ENCODE assay signal across 9 mouse cellular contexts in genomic region chr4:41481601-41482017, GRCm38 (mm10). TPM values are rescaled to one million over a fixed set of nuclear protein-coding genes. Genes with fewer than 3 reads are reported as not detected.
DNase-seq lines count a peak whose midpoint lies in the region; ATAC-seq and TF ChIP-seq lines count a peak whose summit lies in the region.
"Had no signal": no experiment of that assay in that cellular context is flagged by ENCODE, and none has a peak within 500 bp of the region (broad histone marks: within the 10 kb centered on the region; RNA-seq: fewer than 3 reads in every experiment).

No protein-coding gene starts in this region.

- no peak overlapping the region for H3K9ac ChIP-seq in liver, adult 2 months (ENCODE audit: low read depth, low read length)
- H3K9ac ChIP-seq in liver, embryonic 12.5 days: no peak overlapping the region
- H3K9ac ChIP-seq in embryonic facial prominence, embryonic 15.5 days: no peak overlapping the region
- no peak overlapping the region for H3K9ac ChIP-seq in hindbrain, postnatal 0 days (replicated peaks; ENCODE audit: low read length)
- H3K9ac ChIP-seq in lung, embryonic 14.5 days: no peak overlapping the region

- DNase-seq in liver, adult 2 months (ENCODE audit: extremely low read depth, low read depth, low spot score): peak; percentile 21
- DNase-seq in hindbrain, postnatal 0 days (ENCODE audit: low spot score): peak; percentile 47
- DNase-seq in lung, embryonic 14.5 days: peak; percentile 95
- no peak for DNase-seq in left cerebral cortex, adult 18-20 months (ENCODE audit: low spot score in 2 of 2)
- DNase-seq in cerebellum, postnatal 36 days: no peak
- no peak for DNase-seq in B cell, adult 2 months

- peaks cover 6% of the 10 kb centered on the region; the same call in 1 of the 2 replicates for H3K36me3 ChIP-seq in liver, adult 2 months (ENCODE audit: control insufficient read depth, insufficient read depth, low read length)
- peaks cover 24% of the 10 kb centered on the region for H3K36me3 ChIP-seq in liver, embryonic 12.5 days
- 0 out of 2 replicates have a peak, but pooled peaks cover 17% of the 10 kb centered on the region for H3K36me3 ChIP-seq in embryonic facial prominence, embryonic 15.5 days
- H3K36me3 ChIP-seq in hindbrain, postnatal 0 days (ENCODE audit: insufficient read depth, low read length): 0 out of 2 replicates have a peak, but pooled peaks cover 6% of the 10 kb centered on the region
- peaks cover 8% of the 10 kb centered on the region; the same call in 1 of the 2 replicates for H3K36me3 ChIP-seq in lung, embryonic 14.5 days (ENCODE audit: insufficient read depth)

- no peak for TF ChIP-seq POLR2A in liver, adult 2 months (IDR thresholded peaks at IDR 0.05; ENCODE audit: extremely low read depth, insufficient read depth, low read length)

- no peak overlapping the region for H3K4me3 ChIP-seq in liver, adult 2 months (ENCODE audit: insufficient read depth, low read depth, low read length)
- H3K4me3 ChIP-seq in liver, embryonic 12.5 days: no peak overlapping the region
- H3K4me3 ChIP-seq in embryonic facial prominence, embryonic 15.5 days (replicated peaks): no peak overlapping the region
- no peak overlapping the region for H3K4me3 ChIP-seq in hindbrain, postnatal 0 days (ENCODE audit: low read length)
- H3K4me3 ChIP-seq in lung, embryonic 14.5 days (ENCODE audit: low read depth, low read length): no peak overlapping the region

- H3K9me3 ChIP-seq in liver, embryonic 12.5 days (replicated peaks): 0 out of 2 replicates have a peak, but pooled peaks cover 5% of the 10 kb centered on the region
- no peaks in the 10 kb centered on the region for H3K9me3 ChIP-seq in embryonic facial prominence, embryonic 15.5 days (replicated peaks)
- no peaks in the 10 kb centered on the region for H3K9me3 ChIP-seq in hindbrain, postnatal 0 days (ENCODE audit: low read length)
- H3K9me3 ChIP-seq in lung, embryonic 14.5 days (ENCODE audit: low read depth, low read length): no peaks in the 10 kb centered on the region

- H3K27ac ChIP-seq in liver, adult 2 months (replicated peaks; ENCODE audit: insufficient read depth, low read depth, low read length): no peak overlapping the region; the same call in 1 of the 2 replicates
- H3K27ac ChIP-seq in liver, embryonic 12.5 days: no peak overlapping the region
- H3K27ac ChIP-seq in embryonic facial prominence, embryonic 15.5 days (replicated peaks): 0 out of 2 replicates have a peak overlapping the region, but pooled peaks have one; percentile 6
- H3K27ac ChIP-seq in hindbrain, postnatal 0 days: peak overlapping the region; percentile 58
- H3K27ac ChIP-seq in lung, embryonic 14.5 days (ENCODE audit: low read depth): peak overlapping the region; percentile 59

- no peak for ATAC-seq in liver, embryonic 12.5 days
- ATAC-seq in embryonic facial prominence, embryonic 15.5 days (ENCODE audit: insufficient number of reproducible peaks, low FRiP score, low TSS enrichment, low read depth): peak; percentile 75
- peak; percentile 51; the same call in 1 of the 2 replicates for ATAC-seq in hindbrain, postnatal 0 days
- ATAC-seq in lung, embryonic 14.5 days (ENCODE audit: insufficient read depth): peak; percentile 95

- H3K4me2 ChIP-seq in liver, embryonic 12.5 days: no peak overlapping the region
- no peak overlapping the region for H3K4me2 ChIP-seq in embryonic facial prominence, embryonic 15.5 days (replicated peaks)
- no peak overlapping the region for H3K4me2 ChIP-seq in hindbrain, postnatal 0 days (ENCODE audit: low read depth, low read length)
- 0 out of 2 replicates have a peak overlapping the region, but pooled peaks have one; percentile 24 for H3K4me2 ChIP-seq in lung, embryonic 14.5 days

- no peaks in the 10 kb centered on the region for H3K79me2 ChIP-seq in liver, adult 2 months (ENCODE audit: control insufficient read depth, insufficient read depth, low read length)

- no peak for TF ChIP-seq CTCF in liver, adult 2 months (IDR thresholded peaks at IDR 0.05; ENCODE audit: low read depth, low read length)
- no peak for TF ChIP-seq CTCF in hindbrain, postnatal 0 days (IDR thresholded peaks at IDR 0.05; ENCODE audit: low read depth)
- TF ChIP-seq CTCF in lung, embryonic 14.5 days (IDR thresholded peaks at IDR 0.05; ENCODE audit: low read depth): peak; percentile 31

- 80% methylated on average over 6 of the region's 6 CpGs for WGBS in liver, adult 2 months
- WGBS in liver, embryonic 12.5 days (ENCODE audit: insufficient replicate concordance): 68% methylated on average over 6 of the region's 6 CpGs
- 26% methylated on average over 6 of the region's 6 CpGs for WGBS in embryonic facial prominence, embryonic 15.5 days
- WGBS in hindbrain, postnatal 0 days: 34% methylated on average over 6 of the region's 6 CpGs
- 37% methylated on average over 6 of the region's 6 CpGs for WGBS in lung, embryonic 14.5 days

- no peaks in the 10 kb centered on the region for H3K27me3 ChIP-seq in liver, adult 2 months (ENCODE audit: control insufficient read depth, insufficient read depth, low read length)
- H3K27me3 ChIP-seq in liver, embryonic 12.5 days (replicated peaks): no peaks in the 10 kb centered on the region
- H3K27me3 ChIP-seq in embryonic facial prominence, embryonic 15.5 days: no peaks in the 10 kb centered on the region
- no peaks in the 10 kb centered on the region for H3K27me3 ChIP-seq in hindbrain, postnatal 0 days (ENCODE audit: insufficient read depth, low read length)
- no peaks in the 10 kb centered on the region for H3K27me3 ChIP-seq in lung, embryonic 14.5 days (ENCODE audit: insufficient read depth, low read length)

- H3K4me1 ChIP-seq in liver, adult 2 months (ENCODE audit: control insufficient read depth, insufficient read depth, low read length): no peaks in the 10 kb centered on the region
- no peaks in the 10 kb centered on the region for H3K4me1 ChIP-seq in liver, embryonic 12.5 days
- H3K4me1 ChIP-seq in embryonic facial prominence, embryonic 15.5 days: peaks cover 25% of the 10 kb centered on the region
- no peaks in the 10 kb centered on the region; the same call in 1 of the 2 replicates for H3K4me1 ChIP-seq in hindbrain, postnatal 0 days (ENCODE audit: insufficient read depth, low read length)
- no peaks in the 10 kb centered on the region for H3K4me1 ChIP-seq in lung, embryonic 14.5 days (ENCODE audit: insufficient read depth)

RNA-seq across cellular contexts. Expression of gene Nudt2, which starts 16.7 kb away (rescaled TPM):
- total RNA-seq in liver, adult 2 months (2014; rRNA removed): 33.0 and 33.9 TPM in 2 replicates
- 18.3 and 18.6 TPM in 2 replicates for polyA plus RNA-seq in liver, adult 2 months (2012; rRNA removed)
- 30.9 and 31.7 TPM in 2 replicates for polyA plus RNA-seq in liver, embryonic 12.5 days (2016; fragmentation: Nextera tagmentation; extraction: Ambion mirVana)
- polyA plus RNA-seq in embryonic facial prominence, embryonic 15.5 days (2015; fragmentation: Nextera tagmentation; extraction: Ambion mirVana): 47.0 and 47.1 TPM in 2 replicates
- 29.2 and 40.7 TPM in 2 replicates for total RNA-seq in hindbrain, postnatal 0 days (2014; rRNA removed)
- polyA plus RNA-seq in hindbrain, postnatal 0 days (2015; fragmentation: Nextera tagmentation; extraction: Ambion mirVana): 68.6 and 71.6 TPM in 2 replicates
- polyA plus RNA-seq in lung, embryonic 14.5 days (2014; fragmentation: Nextera tagmentation; extraction: Ambion mirVana): 55.1 and 59.7 TPM in 2 replicates
- 10 to 100 TPM; 31.9 to 33.9 TPM for total RNA-seq in left cerebral cortex, adult 18-20 months (2021)

RNA-seq across cellular contexts. Expression of gene Kif24, which starts 16.9 kb away (rescaled TPM):
- 0.37 and 0.94 TPM in 2 replicates for total RNA-seq in liver, adult 2 months (2014; rRNA removed)
- polyA plus RNA-seq in liver, adult 2 months (2012; rRNA removed): 0.27 and 0.43 TPM in 2 replicates
- 9.0 and 9.5 TPM in 2 replicates for polyA plus RNA-seq in liver, embryonic 12.5 days (2016; fragmentation: Nextera tagmentation; extraction: Ambion mirVana)
- 7.3 and 8.9 TPM in 2 replicates for polyA plus RNA-seq in embryonic facial prominence, embryonic 15.5 days (2015; fragmentation: Nextera tagmentation; extraction: Ambion mirVana)
- 4.2 and 4.8 TPM in 2 replicates for total RNA-seq in hindbrain, postnatal 0 days (2014; rRNA removed)
- polyA plus RNA-seq in hindbrain, postnatal 0 days (2015; fragmentation: Nextera tagmentation; extraction: Ambion mirVana): 2.3 and 2.7 TPM in 2 replicates
- 8.1 and 8.6 TPM in 2 replicates for polyA plus RNA-seq in lung, embryonic 14.5 days (2014; fragmentation: Nextera tagmentation; extraction: Ambion mirVana)
- 1 to 10 TPM in 1 of 2 experiments, under 1 TPM in 1; 0.49 to 1.2 TPM for total RNA-seq in left cerebral cortex, adult 18-20 months (2021)

RNA-seq across cellular contexts. Expression of gene AI464131, which starts 21.3 kb away (rescaled TPM):
- total RNA-seq in liver, adult 2 months (2014; rRNA removed): 15.9 and 21.7 TPM in 2 replicates
- 27.9 and 28.9 TPM in 2 replicates for polyA plus RNA-seq in liver, adult 2 months (2012; rRNA removed)
- polyA plus RNA-seq in liver, embryonic 12.5 days (2016; fragmentation: Nextera tagmentation; extraction: Ambion mirVana): 0.57 and 0.98 TPM in 2 replicates
- 7.6 and 7.7 TPM in 2 replicates for polyA plus RNA-seq in embryonic facial prominence, embryonic 15.5 days (2015; fragmentation: Nextera tagmentation; extraction: Ambion mirVana)
- total RNA-seq in hindbrain, postnatal 0 days (2014; rRNA removed): 62.4 and 69.9 TPM in 2 replicates
- 22.0 and 22.9 TPM in 2 replicates for polyA plus RNA-seq in hindbrain, postnatal 0 days (2015; fragmentation: Nextera tagmentation; extraction: Ambion mirVana)
- 3.3 and 3.6 TPM in 2 replicates for polyA plus RNA-seq in lung, embryonic 14.5 days (2014; fragmentation: Nextera tagmentation; extraction: Ambion mirVana)
- total RNA-seq in left cerebral cortex, adult 18-20 months (2021): 10 to 100 TPM; 23.5 to 24.3 TPM

RNA-seq across cellular contexts. Expression of gene 1110017D15Rik, which starts 35.5 kb away (rescaled TPM):
- not detected in 2 replicates for total RNA-seq in liver, adult 2 months (2014; rRNA removed)
- 0.24 TPM in 1 of 2 replicates, not detected in the other for polyA plus RNA-seq in liver, adult 2 months (2012; rRNA removed)
- polyA plus RNA-seq in liver, embryonic 12.5 days (2016; fragmentation: Nextera tagmentation; extraction: Ambion mirVana): not detected in 2 replicates
- polyA plus RNA-seq in embryonic facial prominence, embryonic 15.5 days (2015; fragmentation: Nextera tagmentation; extraction: Ambion mirVana): 15.1 and 31.4 TPM in 2 replicates
- total RNA-seq in hindbrain, postnatal 0 days (2014; rRNA removed): 2.3 and 9.9 TPM in 2 replicates
- 19.9 and 21.4 TPM in 2 replicates for polyA plus RNA-seq in hindbrain, postnatal 0 days (2015; fragmentation: Nextera tagmentation; extraction: Ambion mirVana)
- 0.46 and 0.92 TPM in 2 replicates for polyA plus RNA-seq in lung, embryonic 14.5 days (2014; fragmentation: Nextera tagmentation; extraction: Ambion mirVana)
- total RNA-seq in left cerebral cortex, adult 18-20 months (2021): 1 to 10 TPM; 5.1 to 5.7 TPM
- total RNA-seq: hematopoietic stem cell, adult 5-6 weeks had no signal

Comparison
In these comparisons a context has a peak if more than half of its experiments do, and no peak if none do; other contexts are left out.
1. DNase-seq: peak in liver, adult 2 months (single experiment), hindbrain, postnatal 0 days (single experiment) and lung, embryonic 14.5 days (single experiment); none in left cerebral cortex, adult 18-20 months (0 of 2), cerebellum, postnatal 36 days (0 of 2) and B cell, adult 2 months (0 of 2).
2. H3K27ac ChIP-seq: peak in embryonic facial prominence, embryonic 15.5 days (single experiment), hindbrain, postnatal 0 days (single experiment) and lung, embryonic 14.5 days (single experiment); none in liver, adult 2 months (single experiment) and liver, embryonic 12.5 days (single experiment).